Mouse (Mus musculus) kidney, adult 2 months (tissue): ENCODE results near the gene Spata31d1d.

Source experiments
- CTCF ChIP-seq: fragments of 200-500 bp; conservative IDR thresholded peaks from 2 replicates; pipeline ENCODE4 v1.5.1; 2011; ENCODE audit warnings: low read depth, mild to moderate bottlenecking, control low read depth, low read length, moderate library complexity, mixed read lengths; ENCODE audit not compliant: insufficient read depth, insufficient read length
- POLR2A ChIP-seq: fragments of 200-500 bp; IDR thresholded peaks from one replicate; pipeline ENCODE4 v1.6.1; 2011; ENCODE audit warnings: low read depth, low read length, control low read depth

DNA sequence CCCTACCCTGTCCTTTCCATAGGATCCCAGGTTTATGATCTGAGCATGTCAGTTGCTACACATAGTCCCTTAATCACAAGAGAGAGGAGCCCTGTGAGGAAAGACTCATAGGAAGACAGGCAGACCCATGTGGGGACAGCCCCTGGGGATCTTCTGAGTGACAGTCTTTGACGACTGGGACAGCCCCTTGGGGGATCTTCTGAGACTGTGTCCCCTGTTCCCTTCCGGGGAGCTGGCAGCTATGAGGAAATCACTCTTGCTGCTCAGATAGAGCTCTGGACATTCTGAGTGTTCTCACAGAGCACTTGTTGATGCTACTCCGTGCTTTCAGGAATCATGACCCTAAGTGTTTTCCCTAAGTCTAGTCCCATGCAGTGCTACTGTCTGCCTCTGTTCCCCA is 17.8 kb downstream of the Spata31d1d start:
- TF ChIP-seq POLR2A (no peak), CTCF (no peak)
